Mouse (Mus musculus): Measurements from ENCODE around the gene Nmnat3. TPM values are rescaled to one million over a fixed set of nuclear protein-coding genes. Genes with fewer than 3 reads are reported as not detected.

The Nmnat3 gene
- polyA plus RNA-seq, 1 experiment from 2014 or later: 1.3 TPM

Other genes with a start within 250 kb of the Nmnat3 start
- gene Rbp1, start 135.5 kb downstream of the Nmnat3 start, polyA plus RNA-seq (2015; fragmentation: Nextera tagmentation; extraction: Ambion mirVana): 24.8 and 28.4 TPM in 2 replicates
- not detected in 2 replicates for gene Rbp2, start 198.7 kb downstream of the Nmnat3 start, polyA plus RNA-seq (2015; fragmentation: Nextera tagmentation; extraction: Ambion mirVana)

Data from midbrain, embryonic 13.5 days (tissue).